Mouse (Mus musculus): Measurements from ENCODE around the gene Nfat5.

Gene Nfat5

DNA sequence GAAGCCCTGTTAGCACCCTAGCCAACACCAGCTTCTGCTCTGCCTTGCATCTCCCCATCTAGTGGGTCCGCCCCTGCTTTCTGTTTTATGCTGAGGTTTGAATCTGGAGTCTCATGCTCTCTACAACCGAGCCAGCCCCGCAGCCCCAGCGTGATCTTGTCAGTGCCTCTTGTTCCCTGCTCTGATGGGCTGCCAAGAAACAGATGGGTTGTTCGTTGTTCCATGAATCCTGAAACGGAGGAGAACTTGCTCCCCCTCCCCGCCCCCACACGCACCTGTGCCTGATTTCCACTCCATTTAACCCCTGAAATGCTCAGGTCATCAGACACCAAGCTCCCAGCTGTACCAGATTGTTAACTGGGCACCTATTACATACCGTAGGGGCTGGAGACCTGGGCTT lies 106.2 kb downstream of the Nfat5 start:
- peak; percentile 58 for DNase-seq

DNA sequence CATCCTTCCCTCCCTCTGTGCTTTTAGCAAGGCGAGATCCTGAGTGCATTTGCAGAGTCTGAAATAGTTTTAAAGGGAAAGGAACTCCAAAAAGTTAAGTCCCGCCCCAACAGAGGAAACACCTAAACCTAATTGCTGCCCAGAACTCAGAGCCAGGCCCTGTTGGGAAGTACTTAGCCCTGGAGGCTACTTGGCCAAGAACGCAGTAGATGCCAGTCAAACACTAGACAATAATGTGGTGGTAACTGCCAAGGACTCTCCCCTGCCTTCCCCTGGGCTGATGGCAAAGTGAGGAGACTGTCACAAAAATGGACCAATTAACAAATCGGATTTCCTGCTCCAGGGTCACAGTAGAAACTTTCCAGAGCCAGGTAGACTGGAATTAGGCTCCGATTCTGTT lies 108.6 kb downstream of the Nfat5 start:
- no peak for DNase-seq

DNA sequence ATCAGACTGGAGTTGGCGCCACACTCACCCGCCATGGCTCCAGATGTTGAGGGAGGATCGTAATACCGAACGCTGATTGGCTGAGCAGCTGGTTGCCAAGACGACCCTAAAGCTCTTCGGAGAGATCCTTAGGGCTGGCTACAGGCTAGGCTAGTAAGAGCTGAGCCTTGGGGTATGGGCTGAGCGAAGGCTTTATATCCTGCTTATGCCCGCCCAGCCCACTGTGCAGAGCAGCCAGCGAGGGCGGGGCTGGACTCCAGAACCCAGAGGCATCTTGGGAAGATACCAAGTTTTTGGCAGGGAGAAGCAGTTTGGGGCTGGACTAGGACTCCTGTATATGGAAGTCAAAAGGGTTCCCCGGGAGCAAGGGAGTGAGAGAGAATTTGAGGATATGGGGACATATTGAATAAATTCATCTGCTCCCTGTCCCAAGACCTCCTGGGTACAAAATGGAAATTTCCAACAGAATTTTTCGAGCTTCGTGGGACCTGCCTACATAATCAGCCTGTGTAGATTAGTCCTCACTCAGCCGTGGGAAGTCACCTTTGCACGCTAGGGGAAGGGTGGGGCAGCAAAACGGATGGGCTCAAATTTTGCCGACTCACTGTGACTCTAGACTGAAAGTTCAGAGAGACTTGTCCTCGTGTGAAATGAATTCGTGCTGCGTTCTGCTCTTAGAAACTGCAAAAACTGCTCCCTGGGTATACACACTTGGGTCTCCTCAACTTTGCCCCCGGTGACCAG lies 109.9 kb downstream of the Nfat5 start, which contains the start of gene Nqo1:
Gene Nqo1 (minus strand): TSS at position 169 of the 744 bp plus-strand sequence.
- peak; percentile 43 for DNase-seq

DNA sequence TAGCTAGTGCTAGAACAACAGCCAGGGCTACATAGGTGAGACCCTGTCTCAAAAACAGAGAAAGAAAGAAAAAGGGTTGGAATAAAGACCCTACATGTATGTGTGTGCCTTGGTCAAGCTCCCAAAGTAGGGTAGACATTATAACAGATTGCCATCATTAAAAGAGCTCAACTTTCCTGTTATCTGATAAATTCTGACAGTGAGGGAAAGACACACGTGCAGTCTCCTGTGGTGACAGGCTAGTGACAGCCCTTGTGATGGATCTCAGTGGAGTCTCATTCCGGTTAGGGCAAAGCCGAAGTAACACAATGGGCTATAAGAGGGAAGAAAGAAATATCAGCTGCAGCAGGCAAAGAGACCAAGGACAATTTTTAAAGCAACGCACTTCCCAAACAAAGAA lies 110.8 kb downstream of the Nfat5 start:
- no peak for DNase-seq

DNA sequence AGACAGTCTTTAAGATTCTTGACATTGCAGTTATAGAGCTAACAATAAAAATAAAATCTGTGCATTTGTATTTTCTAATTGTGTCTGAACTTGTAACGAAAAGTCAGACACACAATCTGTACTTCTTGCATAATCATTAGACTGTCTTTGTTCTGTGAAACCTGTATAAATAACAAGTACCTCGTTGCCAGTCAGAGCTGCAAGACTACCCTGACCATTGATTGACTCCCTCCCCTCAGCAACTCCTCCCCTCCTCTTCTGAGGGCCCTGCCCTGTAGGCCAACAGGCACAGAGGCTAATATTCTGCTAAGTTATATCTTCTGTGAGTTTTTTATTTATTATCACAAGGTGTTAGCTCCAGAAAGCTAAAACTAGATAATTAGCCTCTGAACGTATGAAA lies 112.7 kb downstream of the Nfat5 start:
- DNase-seq: no peak

DNA sequence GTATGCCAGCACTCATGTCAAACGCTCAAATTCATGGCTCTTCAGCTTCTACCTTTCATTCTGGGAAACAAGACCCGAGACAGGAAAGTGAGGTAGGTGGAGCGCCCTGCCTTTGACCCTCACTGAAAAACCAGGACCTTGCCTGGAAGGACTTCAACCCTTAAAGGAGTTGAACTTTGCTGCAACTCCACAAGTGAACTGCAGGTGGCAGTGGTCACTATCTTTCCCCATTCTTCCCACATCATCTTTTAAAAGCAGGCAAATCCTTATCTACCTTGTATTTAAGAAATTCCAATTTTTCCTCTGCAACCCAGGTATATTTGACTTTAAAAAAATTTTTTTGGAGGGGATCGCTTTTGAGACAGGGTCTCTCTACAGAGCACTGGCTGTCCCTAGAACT lies 118.1 kb downstream of the Nfat5 start:
- no peak for DNase-seq

DNA sequence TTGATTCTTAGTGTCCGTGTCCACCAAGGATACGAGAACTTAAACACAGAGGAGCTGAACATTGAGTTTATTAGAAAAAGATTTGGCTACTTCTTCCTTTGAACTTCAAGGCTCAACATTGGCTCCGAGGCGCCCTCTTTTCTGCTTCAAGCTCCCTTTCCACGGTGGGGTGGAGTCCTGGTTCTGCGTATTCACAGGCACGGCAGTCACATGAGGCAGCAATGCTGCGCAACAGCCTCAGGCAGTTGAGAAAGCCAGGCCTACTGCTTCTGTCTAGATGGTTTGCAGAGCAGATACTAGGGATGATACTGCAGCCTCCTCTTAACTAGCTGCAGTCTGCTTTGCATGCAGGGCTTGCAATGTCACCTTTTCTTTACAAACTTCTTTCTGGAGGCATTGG lies 119.3 kb downstream of the Nfat5 start:
- no peak for DNase-seq

DNA sequence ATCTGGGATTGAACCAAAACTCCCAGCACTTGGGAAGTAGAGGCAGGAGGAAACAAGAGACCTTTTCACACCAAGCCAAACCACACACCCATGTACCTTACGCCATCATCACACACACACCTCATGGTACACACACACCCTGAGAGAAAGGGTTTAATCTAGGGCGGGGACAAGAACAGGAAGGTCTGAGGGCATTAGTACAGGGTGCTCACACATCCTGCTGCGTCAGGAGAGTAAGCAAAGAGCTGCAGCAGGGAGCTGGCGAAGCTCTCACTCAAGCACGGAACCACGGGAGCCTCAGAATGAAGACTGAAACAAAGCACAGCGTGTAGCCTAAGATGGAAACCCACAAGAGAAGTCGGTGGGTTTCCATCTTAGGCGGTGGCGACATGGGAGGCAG lies 120.6 kb downstream of the Nfat5 start:
- DNase-seq: no peak

DNA sequence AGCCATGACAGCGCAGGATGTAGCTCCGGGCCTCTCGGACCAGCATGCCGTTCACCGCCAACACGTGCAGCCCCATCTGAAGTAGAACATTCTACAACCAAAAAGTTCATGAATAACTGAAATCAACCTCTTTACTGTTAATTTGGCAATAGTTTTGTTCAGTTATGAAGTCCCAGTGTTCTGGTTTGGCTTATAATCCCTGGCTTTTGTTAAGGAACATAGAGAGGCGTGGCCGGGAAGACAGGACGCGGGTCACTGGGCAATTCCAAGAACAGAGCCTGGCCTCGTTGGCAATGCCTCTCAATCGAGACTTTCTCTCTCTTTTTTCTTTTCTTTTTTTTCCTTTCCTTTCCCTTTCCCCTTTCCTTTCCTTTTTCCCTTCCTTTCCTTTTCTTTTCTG lies 123.7 kb downstream of the Nfat5 start:
- DNase-seq: no peak

DNA sequence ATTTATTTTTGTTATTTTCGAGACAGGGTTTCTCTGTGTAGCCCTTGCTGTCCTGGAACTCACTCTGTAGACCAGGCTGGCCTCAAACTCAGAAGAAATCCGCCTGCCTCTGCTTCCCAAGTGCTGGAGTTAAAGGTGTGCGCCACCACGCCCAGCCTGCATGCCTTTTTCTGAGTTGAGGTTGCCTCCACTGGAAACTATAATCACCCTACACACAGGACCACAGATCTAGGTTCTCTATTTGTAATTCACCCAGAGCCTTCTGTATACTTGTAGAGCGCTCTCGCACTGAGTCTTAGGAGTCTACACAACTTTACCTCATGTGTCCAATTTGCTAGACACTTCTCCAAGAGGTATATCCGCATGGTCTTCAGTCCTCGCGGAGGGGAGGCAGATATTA lies 130.9 kb downstream of the Nfat5 start:
- no peak for DNase-seq

DNA sequence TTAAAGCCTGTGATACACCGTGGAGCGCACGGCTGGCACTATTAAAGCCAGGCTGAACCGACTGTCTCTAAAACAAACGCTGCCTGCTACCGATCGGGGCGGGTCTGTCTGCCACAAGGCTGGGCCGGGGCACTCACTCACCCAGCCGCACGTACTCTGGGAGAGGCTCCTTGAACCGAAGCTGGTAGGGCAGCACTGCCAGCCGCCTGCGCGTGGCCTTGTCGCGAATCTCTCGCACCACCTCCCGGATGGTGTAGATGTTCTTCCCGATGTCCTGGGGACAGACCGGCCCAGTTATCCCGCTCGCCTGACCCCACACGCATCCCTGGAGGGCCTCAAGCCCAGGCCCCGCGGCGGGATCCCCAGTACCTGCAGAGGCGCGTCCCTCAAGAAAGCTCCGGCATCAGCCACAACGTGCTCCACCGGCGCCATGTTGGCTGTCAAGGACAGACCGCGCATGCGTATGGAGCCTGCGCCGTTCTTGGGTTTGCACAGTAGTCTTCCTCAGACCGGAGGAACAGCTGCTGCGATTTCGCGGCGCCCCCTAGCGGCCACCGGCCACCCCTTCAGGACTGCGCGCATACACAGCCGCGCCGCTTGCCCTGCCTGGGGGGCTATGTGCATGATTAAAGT lies 131.4 kb downstream of the Nfat5 start, which contains the start of gene Nob1:
Gene Nob1 (minus strand): TSS at position 455 of the 633 bp plus-strand sequence.
- peak; percentile 97 for DNase-seq

DNA sequence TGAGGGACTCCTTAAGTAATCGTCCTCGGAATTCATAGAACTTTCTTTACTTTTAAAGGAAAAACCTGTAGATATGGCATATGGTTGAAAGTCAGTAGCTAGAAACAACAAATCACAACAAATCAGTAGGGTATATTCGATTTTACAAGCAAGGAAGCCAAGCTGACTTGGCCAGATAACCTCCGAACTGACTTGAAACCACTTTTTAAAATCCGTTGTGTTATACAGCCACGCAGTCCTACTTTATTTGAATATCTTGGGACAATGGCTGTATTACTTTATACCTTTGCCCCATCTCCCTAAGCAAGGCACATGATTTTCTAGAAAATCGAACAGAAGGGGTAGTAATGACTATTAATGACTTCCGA lies 131.9 kb downstream of the Nfat5 start:
- no peak for DNase-seq
